Mouse (Mus musculus): ENCODE data around the gene 4933425L06Rik. TPM values are rescaled to one million over a fixed set of nuclear protein-coding genes. Genes with fewer than 3 reads are reported as not detected.

4933425L06Rik gene
- polyA plus RNA-seq, 1 experiment from 2014 or later: not detected

DNA sequence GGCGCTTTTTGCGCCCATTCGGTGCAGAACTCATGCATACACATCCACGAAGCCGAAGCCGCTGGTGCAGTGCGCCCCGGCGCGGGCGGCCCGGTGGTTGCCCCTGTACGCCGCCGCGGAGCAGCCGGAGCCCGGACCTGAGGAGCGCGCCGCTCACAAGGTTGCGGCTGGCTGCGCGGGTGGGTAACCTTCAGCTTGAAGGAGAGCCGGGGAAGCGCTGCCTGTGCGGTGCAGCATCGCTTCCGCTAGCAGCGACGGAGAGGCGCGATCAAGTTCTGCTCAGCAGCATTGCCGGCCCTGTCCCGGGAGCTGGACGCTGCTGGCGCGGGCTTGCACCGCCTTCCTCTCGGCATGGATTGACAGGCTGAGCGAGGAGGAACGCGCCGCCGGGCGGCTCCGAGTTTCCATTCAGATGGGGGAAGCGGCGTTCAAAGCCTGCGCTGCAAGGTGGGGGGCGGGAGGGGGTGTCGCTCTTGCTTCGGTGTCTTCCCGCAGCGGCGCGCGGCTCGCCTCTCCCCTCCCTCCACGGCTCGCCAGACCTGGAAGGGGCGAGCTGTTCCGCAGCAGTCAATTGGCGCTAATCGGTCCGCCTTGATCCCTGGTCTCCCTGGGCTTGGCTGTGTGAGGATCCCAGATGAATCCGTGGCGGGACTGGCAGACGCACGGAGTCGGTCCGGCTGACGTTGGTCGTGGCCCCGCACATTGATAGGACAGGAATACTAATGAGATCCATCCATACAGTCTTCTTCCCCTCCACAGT, 27.6 kb upstream of the 4933425L06Rik start, which contains the start of gene Rgs7bp:
Gene Rgs7bp, minus strand, starts transcription at position 750 of the 760 bp plus-strand sequence.
- H3K9ac ChIP-seq (ENCODE audit: low read length): peak within 1 kb of the TSS; percentile 81
- no peaks in the 10 kb centered on the region for H3K36me3 ChIP-seq (ENCODE audit: control insufficient read depth, insufficient read depth, low read length)
- WGBS: under 1% methylated on average over 74 of the region's 75 CpGs
- H3K4me3 ChIP-seq (ENCODE audit: control insufficient read depth in 1 of 2, insufficient read depth in 1 of 2, low read depth in 1 of 2, low read length in 2 of 2): peak within 1 kb of the TSS; percentile 53 to 70
- H3K4me1 ChIP-seq (ENCODE audit: control insufficient read depth in 2 of 2, insufficient read depth in 2 of 2, low read length in 2 of 2): peaks cover 2 to 6% of the 10 kb centered on the region in 2 experiments
- H3K4me2 ChIP-seq (ENCODE audit: low read length): peak within 1 kb of the TSS; percentile 92
- ATAC-seq (ENCODE audit: insufficient number of reproducible peaks, insufficient read depth, low FRiP score, low read depth): peak; percentile 84
- H3K27ac ChIP-seq (replicated peaks in 1 of 2; ENCODE audit: control insufficient read depth in 1 of 2, insufficient read depth in 1 of 2, low read depth in 2 of 2, low read length in 2 of 2): peak within 1 kb of the TSS; percentile 64 to 72
- no peaks in the 10 kb centered on the region for H3K27me3 ChIP-seq (ENCODE audit: control insufficient read depth, insufficient read depth, low read length)
- H3K9me3 ChIP-seq (ENCODE audit: control insufficient read depth, low read length): no peaks in the 10 kb centered on the region

- H3K27ac ChIP-seq (replicated peaks in 1 of 2; ENCODE audit: control insufficient read depth in 1 of 2, insufficient read depth in 1 of 2, low read depth in 2 of 2, low read length in 2 of 2): peak overlapping the region; percentile 56 to 72; a peak in 2 of 4 replicates
- peak overlapping the region; percentile 92 for H3K4me2 ChIP-seq (ENCODE audit: low read length)
- no peak; the same call in 1 of the 2 replicates for ATAC-seq (ENCODE audit: insufficient number of reproducible peaks, insufficient read depth, low FRiP score, low read depth)
- H3K4me3 ChIP-seq (ENCODE audit: control insufficient read depth in 1 of 2, insufficient read depth in 1 of 2, low read depth in 1 of 2, low read length in 2 of 2): peak overlapping the region; percentile 53 to 70
- H3K9ac ChIP-seq (ENCODE audit: low read length): peak overlapping the region; percentile 81
- no peaks in the 10 kb centered on the region for H3K36me3 ChIP-seq (ENCODE audit: control insufficient read depth, insufficient read depth, low read length)
- H3K27me3 ChIP-seq (ENCODE audit: control insufficient read depth, insufficient read depth, low read length): no peaks in the 10 kb centered on the region
- WGBS: 1% methylated on average over 6 of the region's 8 CpGs
- H3K9me3 ChIP-seq (ENCODE audit: control insufficient read depth, low read length): no peaks in the 10 kb centered on the region
- H3K4me1 ChIP-seq (ENCODE audit: control insufficient read depth in 2 of 2, insufficient read depth in 2 of 2, low read length in 2 of 2): peaks cover 2 to 6% of the 10 kb centered on the region in 2 experiments
Measured at GRCm38 (mm10) chr13:105054941-105055309, 27.0 kb upstream of the 4933425L06Rik start.

GRCm38 (mm10) chr13:105055374-105055773, 26.5 kb upstream of the 4933425L06Rik start:
- H3K36me3 ChIP-seq (ENCODE audit: control insufficient read depth, insufficient read depth, low read length): no peaks in the 10 kb centered on the region
- peaks cover 2 to 6% of the 10 kb centered on the region in 2 experiments for H3K4me1 ChIP-seq (ENCODE audit: control insufficient read depth in 2 of 2, insufficient read depth in 2 of 2, low read length in 2 of 2)
- no peaks in the 10 kb centered on the region for H3K27me3 ChIP-seq (ENCODE audit: control insufficient read depth, insufficient read depth, low read length)
- H3K27ac ChIP-seq (replicated peaks in 1 of 2; ENCODE audit: control insufficient read depth in 1 of 2, insufficient read depth in 1 of 2, low read depth in 2 of 2, low read length in 2 of 2): peak overlapping the region; percentile 56 to 72; a peak in 2 of 4 replicates
- H3K4me3 ChIP-seq (ENCODE audit: control insufficient read depth in 1 of 2, insufficient read depth in 1 of 2, low read depth in 1 of 2, low read length in 2 of 2): peak overlapping the region in 1 of 2 experiments; percentile 53; a peak in 2 of 4 replicates
- 17% methylated on average over 5 of the region's 5 CpGs for WGBS
- peak overlapping the region; percentile 81; the same call in 1 of the 2 replicates for H3K9ac ChIP-seq (ENCODE audit: low read length)
- H3K9me3 ChIP-seq (ENCODE audit: control insufficient read depth, low read length): no peaks in the 10 kb centered on the region
- peak; percentile 19; the same call in 1 of the 2 replicates for ATAC-seq (ENCODE audit: insufficient number of reproducible peaks, insufficient read depth, low FRiP score, low read depth)
- peak overlapping the region; percentile 92 for H3K4me2 ChIP-seq (ENCODE audit: low read length)

DNA sequence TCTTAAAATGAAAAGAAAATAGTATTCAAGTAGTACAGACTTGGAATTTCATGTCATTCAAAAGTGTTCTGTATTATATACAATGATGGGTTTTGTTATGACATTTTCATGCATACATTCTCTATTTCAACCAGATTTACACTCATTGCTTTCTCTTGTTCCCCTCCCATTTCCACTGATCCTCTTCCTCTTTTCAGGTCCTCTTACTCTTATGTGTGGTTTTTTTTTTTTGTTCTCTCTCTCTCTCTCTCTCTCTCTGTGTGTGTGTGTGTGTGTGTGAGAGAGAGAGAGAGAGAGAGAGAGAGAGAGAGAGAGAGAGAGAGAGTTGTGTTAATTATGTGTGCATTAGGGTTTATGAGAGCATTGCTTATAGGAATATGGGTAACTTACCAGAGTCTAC, 15.8 kb upstream of the 4933425L06Rik start:
- H3K9ac ChIP-seq (ENCODE audit: low read length): no peak overlapping the region
- H3K27ac ChIP-seq (replicated peaks in 1 of 2; ENCODE audit: control insufficient read depth in 1 of 2, insufficient read depth in 1 of 2, low read depth in 2 of 2, low read length in 2 of 2): no peak overlapping the region

DNA sequence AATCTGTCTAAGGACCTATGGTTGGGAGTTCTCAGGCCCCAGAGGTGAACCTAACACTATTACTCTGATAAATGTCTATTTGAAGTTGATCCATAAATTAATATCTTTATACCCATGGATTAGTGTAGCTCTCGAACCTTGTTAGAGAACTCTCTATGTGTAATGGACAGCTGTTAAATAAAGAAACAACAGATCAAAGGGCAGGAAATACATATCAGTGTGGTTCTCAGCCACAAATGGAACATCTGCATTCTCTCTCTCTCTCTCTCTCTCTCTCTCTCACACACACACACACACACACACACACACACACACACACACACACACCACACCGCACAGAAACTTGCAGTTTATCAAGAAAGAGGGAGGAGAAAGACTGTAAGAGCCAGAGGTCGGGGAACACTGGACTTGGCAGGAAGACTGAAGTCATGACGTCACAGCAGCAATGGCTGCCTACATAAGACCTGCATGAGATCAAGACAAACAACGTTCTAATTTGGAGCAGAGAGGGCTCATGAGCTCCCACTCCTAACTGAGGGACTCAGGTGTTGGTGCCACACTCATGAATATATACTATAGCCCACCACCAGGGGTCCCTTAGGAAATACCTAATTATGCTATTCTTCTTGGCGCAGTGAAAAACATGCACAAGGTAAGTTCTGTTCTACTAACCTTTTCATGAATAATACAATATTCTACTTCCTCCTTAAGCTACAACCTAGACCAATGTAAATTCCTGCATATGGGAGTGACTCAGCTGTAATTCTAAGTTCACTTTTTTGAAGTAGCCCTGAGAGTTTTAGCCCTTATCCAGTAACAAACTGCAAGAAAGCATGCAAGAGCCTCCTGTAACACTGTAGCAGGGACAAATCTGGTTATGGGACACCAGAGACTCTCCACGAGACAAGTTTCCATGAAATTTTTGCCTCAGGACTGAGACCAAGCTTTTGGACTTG, 14.8 kb upstream of the 4933425L06Rik start:
- 50% methylated on average over 7 of the region's 7 CpGs for WGBS
- Histone ChIP-seq H3K27me3 (ENCODE audit: control insufficient read depth, insufficient read depth, low read length) (no peaks in the 10 kb centered on the region), H3K36me3 (ENCODE audit: control insufficient read depth, insufficient read depth, low read length) (no peaks in the 10 kb centered on the region), H3K4me3 (ENCODE audit: control insufficient read depth in 1 of 2, insufficient read depth in 1 of 2, low read depth in 1 of 2, low read length in 2 of 2) (no peak overlapping the region), H3K9ac (ENCODE audit: low read length) (no peak overlapping the region), H3K27ac (replicated peaks in 1 of 2; ENCODE audit: control insufficient read depth in 1 of 2, insufficient read depth in 1 of 2, low read depth in 2 of 2, low read length in 2 of 2) (no peak overlapping the region), H3K9me3 (ENCODE audit: control insufficient read depth, low read length) (no peaks in the 10 kb centered on the region), H3K4me1 (ENCODE audit: control insufficient read depth in 2 of 2, insufficient read depth in 2 of 2, low read length in 2 of 2) (no peaks in the 10 kb centered on the region), H3K4me2 (ENCODE audit: low read length) (no peak overlapping the region)
- no peak for ATAC-seq (ENCODE audit: insufficient number of reproducible peaks, insufficient read depth, low FRiP score, low read depth)

More for the DNA sequence above, 15.8 kb upstream of the 4933425L06Rik start:
- Histone ChIP-seq H3K4me3 (ENCODE audit: control insufficient read depth in 1 of 2, insufficient read depth in 1 of 2, low read depth in 1 of 2, low read length in 2 of 2) (no peak overlapping the region), H3K36me3 (ENCODE audit: control insufficient read depth, insufficient read depth, low read length) (no peaks in the 10 kb centered on the region), H3K4me1 (ENCODE audit: control insufficient read depth in 2 of 2, insufficient read depth in 2 of 2, low read length in 2 of 2) (no peaks in the 10 kb centered on the region), H3K9me3 (ENCODE audit: control insufficient read depth, low read length) (no peaks in the 10 kb centered on the region), H3K27me3 (ENCODE audit: control insufficient read depth, insufficient read depth, low read length) (no peaks in the 10 kb centered on the region), H3K4me2 (ENCODE audit: low read length) (no peak overlapping the region)
- ATAC-seq (ENCODE audit: insufficient number of reproducible peaks, insufficient read depth, low FRiP score, low read depth): no peak

DNA sequence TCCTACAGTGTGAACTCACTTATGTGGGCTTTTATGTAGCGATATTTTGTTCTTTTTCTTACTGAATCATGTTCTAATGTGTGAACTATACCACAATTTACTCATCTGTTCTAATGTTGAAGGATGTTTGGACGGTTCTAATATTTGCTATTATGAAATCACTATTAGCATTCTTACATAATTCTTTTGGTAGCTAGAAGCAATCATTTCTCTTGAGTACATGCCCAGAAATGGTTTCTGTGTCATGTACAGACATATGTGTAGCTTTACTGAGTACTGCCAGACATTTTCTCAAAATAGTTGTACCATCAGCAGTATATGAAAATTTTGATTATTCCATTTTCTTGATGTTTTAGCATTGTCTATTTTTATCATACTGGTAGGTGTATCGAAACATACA, 7.4 kb downstream of the 4933425L06Rik start:
- H3K4me3 ChIP-seq (ENCODE audit: control insufficient read depth in 1 of 2, insufficient read depth in 1 of 2, low read depth in 1 of 2, low read length in 2 of 2): no peak overlapping the region
- H3K27me3 ChIP-seq (ENCODE audit: control insufficient read depth, insufficient read depth, low read length): no peaks in the 10 kb centered on the region
- H3K9ac ChIP-seq (ENCODE audit: low read length): no peak overlapping the region
- ATAC-seq (ENCODE audit: insufficient number of reproducible peaks, insufficient read depth, low FRiP score, low read depth): no peak
- H3K36me3 ChIP-seq (ENCODE audit: control insufficient read depth, insufficient read depth, low read length): no peaks in the 10 kb centered on the region
- H3K4me1 ChIP-seq (ENCODE audit: control insufficient read depth in 2 of 2, insufficient read depth in 2 of 2, low read length in 2 of 2): no peaks in the 10 kb centered on the region
- H3K27ac ChIP-seq (replicated peaks in 1 of 2; ENCODE audit: control insufficient read depth in 1 of 2, insufficient read depth in 1 of 2, low read depth in 2 of 2, low read length in 2 of 2): no peak overlapping the region
- H3K9me3 ChIP-seq (ENCODE audit: control insufficient read depth, low read length): no peaks in the 10 kb centered on the region
- WGBS: 85% methylated on average over 3 of the region's 3 CpGs
- H3K4me2 ChIP-seq (ENCODE audit: low read length): no peak overlapping the region

GRCm38 (mm10) chr13:105096316-105096715, 14.4 kb downstream of the 4933425L06Rik start:
- Histone ChIP-seq H3K27ac (replicated peaks in 1 of 2; ENCODE audit: control insufficient read depth in 1 of 2, insufficient read depth in 1 of 2, low read depth in 2 of 2, low read length in 2 of 2) (no peak overlapping the region), H3K4me3 (ENCODE audit: control insufficient read depth in 1 of 2, insufficient read depth in 1 of 2, low read depth in 1 of 2, low read length in 2 of 2) (no peak overlapping the region), H3K9me3 (ENCODE audit: control insufficient read depth, low read length) (no peaks in the 10 kb centered on the region), H3K27me3 (ENCODE audit: control insufficient read depth, insufficient read depth, low read length) (no peaks in the 10 kb centered on the region), H3K4me2 (ENCODE audit: low read length) (no peak overlapping the region), H3K9ac (ENCODE audit: low read length) (no peak overlapping the region), H3K4me1 (ENCODE audit: control insufficient read depth in 2 of 2, insufficient read depth in 2 of 2, low read length in 2 of 2) (no peaks in the 10 kb centered on the region), H3K36me3 (ENCODE audit: control insufficient read depth, insufficient read depth, low read length) (no peaks in the 10 kb centered on the region)
- WGBS: 73% methylated on average over 2 of the region's 2 CpGs
- ATAC-seq (ENCODE audit: insufficient number of reproducible peaks, insufficient read depth, low FRiP score, low read depth): no peak
